Mouse (Mus musculus): ENCODE data around the gene Krt15. TPM values are rescaled to one million over a fixed set of nuclear protein-coding genes. Genes with fewer than 3 reads are reported as not detected.
A peak's percentile ranks its signal among the peaks of the same experiment; 100 is the strongest.

The Krt15 gene
- not detected for total RNA-seq (2021)
- long read RNA-seq, experiment 1, partial matches to known transcripts: 0 of 1 reads
- long read RNA-seq, experiment 1, other reads (novel, unspliced or antisense): 1 of 1 reads
- long read RNA-seq, experiment 2: 0 reads

DNA sequence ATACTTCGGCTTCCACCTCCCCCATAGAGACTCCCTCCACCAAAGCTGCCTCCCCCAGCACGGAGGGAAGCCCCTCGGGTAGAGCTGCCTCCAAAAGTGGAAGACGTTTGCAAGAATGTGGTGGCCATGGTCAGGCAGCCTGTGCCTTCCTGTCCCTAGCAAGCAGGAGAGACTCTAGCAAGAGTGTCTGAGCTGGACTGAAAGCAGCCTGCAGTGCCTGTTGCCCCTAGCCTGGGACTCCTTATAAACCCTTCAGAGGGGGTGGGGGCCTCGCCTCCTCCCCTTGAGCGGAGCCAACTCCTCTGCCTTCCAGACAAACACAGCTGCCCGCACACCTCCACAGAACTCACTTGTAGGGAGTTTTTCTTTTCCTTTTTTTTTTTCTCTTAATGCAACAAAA lies at the start of gene Krt15:
Krt15 (minus strand) TSS at position 198 of the 400 bp plus-strand sequence.
- DNase-seq: no peak

DNA sequence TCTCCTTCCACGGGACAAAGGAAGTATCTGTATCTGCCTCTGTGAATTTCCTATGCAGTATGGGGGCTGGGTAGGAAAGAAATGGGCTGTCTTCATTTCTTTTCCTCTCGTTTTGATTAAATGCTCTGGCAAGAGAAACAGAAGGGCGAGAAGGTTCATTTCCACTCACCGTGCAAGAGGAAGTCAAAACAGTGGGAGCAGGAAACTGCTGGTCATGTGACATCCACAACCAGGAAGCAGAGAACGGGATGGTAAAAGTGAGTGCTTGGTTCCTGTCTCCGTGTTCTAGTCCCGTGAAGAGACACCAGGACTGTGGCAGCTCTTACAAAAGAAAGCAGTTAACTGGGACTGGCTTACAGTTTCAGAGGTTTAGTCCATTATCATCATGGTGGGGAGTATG lies 46.0 kb upstream of the Krt15 start:
- no peak for DNase-seq

DNA sequence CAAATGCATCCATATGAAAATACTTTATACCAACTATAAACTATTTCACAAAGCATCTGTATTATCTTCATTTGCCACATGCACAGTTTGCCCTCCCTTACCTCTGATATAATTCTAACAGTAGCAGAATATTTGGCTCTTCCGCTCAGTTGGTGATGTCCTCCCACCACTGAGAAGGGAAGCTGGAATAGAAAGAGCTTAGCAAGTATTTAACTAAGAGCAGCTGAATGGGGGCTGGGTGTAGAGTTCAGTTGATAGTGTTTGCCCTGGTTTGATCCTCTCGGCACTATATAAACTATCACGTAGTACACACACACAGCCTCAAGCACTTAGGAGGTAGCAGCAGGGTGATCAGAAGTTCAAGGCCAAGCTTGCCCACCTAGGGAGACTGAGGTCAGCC lies 43.5 kb upstream of the Krt15 start:
- no peak for DNase-seq

DNA sequence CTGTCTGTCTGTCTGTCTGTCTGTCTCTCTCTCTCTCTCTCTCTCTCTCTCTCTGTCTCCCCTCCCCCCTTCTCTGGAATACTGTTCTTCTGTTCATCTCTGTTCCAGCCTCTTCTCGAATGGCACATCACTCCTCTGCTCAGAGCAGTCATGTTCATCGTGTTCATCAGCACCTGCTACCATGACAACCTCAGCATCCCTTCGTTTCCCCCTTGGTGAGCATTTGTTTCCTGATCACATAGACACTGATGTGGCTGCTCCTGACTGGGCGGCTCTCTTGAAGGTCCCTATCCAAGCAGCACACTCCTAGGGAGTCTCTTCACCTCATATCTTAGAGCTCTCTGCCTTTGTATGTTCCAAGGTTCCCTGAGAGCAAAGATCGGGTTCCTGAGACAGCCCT lies 42.6 kb upstream of the Krt15 start:
- no peak for DNase-seq

DNA sequence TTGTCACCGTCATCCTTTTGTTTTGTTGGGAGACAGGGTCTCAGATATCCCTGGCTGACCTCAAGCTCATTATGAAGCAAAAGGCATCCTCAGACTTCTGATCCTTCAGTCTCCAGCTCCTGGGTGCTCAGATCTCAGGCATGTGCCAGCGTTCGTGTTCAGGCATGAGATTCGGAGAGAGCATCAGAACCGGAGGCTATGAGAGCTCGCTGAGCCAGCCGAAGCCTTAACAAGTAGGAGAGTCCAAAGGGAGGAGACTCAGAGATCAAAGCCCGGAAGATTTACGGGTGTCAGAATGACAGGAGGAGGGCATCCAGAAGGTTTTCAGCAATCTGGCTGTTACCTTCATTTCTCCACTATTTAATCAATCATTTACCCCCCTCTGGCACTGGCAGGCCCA lies 41.1 kb upstream of the Krt15 start:
- DNase-seq: no peak

DNA sequence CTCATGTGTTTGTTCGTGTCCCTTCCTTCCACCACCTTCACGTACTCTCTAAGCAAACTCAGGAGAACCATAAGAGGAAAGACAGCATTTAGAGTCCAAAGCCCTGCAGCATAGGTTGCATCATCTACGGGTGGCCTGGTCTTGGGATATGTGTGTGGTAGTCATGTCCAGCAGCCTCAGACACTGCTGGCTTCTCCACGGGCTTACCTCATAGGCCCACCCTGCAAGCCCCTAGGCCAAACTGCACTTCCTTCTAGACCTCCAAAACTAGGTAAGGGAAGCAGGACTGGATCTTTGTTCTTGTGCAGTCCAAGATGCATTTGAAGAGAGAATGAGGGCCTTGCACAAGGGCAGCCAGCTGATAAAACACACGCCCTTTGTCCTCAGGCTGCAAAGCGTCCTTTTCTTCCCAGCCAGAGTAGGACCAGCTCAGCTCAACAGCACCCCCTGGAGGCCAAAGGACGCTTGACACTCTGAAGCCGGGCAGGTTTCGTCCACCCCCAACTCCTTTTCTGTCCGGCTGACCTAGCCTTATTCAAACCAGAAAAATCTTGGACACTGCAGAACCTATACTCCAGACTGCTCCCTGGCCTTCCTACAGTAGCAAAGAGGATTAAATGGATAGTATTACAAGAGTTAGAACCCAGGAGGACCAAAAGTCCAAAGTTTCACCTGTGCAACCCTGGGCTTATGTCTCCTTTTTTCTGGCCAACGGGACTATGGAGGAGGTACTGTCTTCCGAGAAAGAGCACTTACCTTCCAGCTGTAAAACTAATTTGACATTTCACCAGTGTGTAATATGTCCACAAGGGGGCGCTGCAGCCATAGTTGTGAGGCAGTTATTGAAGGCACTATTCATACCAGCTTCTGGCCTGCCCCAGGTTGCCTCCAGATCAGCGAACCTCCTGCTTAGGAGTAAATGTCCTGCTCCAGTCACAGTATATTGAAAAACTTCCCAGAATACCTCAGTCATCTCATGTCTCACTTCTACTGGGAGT lies 33.3 kb upstream of the Krt15 start:
- peak; percentile 88 for DNase-seq

DNA sequence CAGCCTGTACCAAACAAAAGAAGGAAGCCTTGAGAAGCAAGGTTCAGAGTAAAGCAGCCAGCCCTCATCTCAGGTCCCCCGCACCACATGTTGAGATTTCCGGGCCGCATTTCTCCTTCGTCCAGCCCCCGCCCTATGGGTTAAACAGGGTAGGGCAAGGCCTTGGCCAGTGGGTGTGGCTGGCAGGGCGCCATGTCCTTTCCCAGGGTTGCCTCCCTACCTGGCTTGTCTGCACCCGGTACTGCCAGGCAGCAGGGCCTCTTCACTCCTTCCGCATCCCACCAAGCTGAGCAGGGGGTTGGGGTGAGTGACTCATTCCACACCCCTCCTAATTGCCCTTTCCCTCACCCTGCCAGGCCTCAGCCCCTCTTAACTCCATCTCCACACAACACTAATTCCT lies 32.3 kb upstream of the Krt15 start:
- no peak for DNase-seq

DNA sequence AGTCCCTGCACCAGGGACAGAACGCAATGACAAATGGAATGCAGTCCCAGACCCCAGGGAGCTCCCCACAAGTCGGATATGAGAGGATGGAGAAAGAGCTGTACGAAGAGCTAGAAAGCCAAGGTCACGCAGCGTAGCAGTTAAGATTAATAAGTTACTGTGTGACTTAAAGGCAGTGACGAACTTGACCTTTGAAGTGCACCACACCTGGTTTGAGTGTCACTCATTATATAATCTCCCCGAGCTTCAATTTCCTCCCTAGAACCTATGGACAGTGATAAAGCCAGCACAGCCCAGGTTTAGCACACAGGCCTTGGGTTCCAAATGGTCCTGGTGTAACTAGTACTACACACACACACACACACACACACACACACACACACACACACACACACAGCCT lies 28.7 kb upstream of the Krt15 start:
- DNase-seq: no peak

DNA sequence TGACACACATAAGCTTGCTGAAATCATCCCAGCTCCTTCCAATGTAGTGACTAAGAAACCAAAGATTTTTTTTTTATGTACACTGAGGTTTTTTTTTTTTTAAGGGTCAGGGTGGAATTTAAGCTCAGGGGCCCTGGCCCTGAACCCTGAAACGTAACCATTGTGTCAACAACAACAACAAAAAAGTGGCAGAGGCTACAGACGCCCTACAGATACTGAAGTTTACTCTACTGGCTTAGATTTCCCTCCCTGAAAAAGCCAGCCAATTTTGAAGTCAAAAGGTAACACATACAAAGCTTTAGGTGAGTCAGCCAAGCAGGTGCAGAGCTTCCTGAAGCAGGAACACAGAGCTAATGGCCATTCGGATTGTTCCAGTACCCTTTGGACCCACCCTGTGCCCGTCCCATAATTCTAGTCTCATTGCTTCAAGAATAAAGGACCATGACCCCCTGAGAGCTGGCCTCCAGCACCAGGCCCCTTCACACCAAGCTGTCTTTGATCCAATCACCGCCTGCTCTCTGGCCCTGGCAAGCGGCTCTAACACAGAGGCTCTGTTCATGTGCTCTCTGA lies 22.3 kb upstream of the Krt15 start:
- DNase-seq: no peak

DNA sequence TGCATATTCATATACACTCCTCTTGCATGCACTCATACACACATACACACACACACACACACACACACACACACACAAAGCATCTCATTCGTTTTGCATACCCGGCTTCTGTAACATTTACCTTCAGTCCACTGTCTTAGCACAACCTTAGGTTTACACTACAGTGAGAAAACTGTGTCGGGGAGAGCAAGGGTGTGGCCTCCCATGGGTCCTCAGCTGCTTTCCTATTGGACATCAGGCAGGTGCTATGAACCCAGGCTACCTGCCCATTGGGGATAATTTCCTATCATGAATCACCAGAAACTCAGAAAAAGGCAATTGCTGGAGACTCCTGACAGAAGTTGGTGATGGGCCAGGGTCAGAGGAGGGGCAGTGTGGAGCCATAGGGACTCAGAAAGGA lies 21.6 kb upstream of the Krt15 start:
- DNase-seq: no peak

DNA sequence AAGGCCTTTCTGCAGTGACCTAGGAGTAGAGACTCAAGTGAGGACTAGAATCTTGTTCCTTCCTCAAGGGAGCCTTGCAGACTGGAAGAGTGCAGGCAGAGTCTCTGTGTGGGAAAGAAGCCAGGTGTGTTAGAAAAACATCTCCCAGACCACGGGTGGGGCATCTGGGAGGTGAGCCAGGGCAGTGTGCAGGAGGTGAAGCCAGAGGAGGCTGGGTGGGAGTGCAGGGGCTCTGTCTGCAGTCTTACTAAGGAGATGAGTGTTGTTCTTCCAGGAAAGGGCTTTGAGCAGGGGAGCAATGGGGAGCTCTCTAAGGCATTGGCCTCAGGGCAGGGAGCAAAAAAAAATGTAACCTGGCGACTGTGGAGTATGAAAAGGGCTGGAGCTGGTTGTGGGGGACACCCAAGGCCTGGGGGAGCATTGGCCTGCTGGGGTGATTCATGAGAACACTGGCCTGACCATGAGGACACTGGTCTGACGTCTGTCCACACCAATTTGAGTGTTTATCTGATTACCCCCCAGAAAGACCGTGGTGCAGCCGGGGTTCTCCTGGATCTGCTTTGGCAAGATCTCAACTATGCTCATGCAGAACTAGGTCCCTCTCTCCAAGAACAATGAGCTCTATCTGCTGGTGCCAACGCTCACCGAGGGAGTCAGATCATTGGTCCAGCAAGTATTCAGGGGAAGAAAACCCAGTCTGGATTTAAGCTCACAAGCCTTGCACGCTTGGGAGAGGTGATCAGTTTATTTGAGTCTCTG lies 19.9 kb upstream of the Krt15 start:
- no peak for DNase-seq

DNA sequence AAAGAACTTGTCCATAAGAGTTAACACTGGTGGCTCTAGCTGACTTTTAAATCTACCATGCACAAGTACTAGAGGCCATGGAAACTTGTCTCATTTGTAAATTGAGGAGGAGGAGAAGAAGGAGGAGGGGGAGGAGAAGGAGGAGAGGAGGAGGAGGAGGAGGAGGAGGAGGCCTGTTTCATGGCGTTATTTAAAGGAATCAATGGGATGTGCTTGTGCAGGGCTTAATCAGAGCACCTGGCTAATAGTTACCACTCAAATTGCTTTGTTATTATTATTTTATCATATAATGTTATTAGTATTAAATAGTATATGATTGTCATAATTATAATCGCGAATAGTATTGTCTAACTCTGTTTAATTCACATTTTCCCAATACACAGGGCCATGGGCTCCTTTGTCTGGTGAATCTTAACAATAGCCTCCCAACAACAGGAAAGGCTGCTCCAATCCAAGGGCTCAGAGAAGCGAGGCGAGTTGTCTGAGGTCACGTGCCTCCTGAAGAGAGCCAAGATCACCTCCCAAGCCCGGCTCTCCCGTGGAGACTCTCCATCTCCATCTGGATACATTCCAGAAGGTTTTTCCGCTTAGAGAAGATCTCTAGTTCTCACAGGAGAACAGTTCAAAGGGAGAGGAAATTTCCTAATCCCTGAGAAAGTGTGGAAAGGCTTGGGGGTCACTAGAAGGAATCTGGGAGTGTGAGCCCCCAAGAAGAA lies 13.0 kb upstream of the Krt15 start, which contains the start of gene Krt19:
Krt19 (minus strand) TSS at position 51 of the 716 bp plus-strand sequence.
- DNase-seq: no peak

DNA sequence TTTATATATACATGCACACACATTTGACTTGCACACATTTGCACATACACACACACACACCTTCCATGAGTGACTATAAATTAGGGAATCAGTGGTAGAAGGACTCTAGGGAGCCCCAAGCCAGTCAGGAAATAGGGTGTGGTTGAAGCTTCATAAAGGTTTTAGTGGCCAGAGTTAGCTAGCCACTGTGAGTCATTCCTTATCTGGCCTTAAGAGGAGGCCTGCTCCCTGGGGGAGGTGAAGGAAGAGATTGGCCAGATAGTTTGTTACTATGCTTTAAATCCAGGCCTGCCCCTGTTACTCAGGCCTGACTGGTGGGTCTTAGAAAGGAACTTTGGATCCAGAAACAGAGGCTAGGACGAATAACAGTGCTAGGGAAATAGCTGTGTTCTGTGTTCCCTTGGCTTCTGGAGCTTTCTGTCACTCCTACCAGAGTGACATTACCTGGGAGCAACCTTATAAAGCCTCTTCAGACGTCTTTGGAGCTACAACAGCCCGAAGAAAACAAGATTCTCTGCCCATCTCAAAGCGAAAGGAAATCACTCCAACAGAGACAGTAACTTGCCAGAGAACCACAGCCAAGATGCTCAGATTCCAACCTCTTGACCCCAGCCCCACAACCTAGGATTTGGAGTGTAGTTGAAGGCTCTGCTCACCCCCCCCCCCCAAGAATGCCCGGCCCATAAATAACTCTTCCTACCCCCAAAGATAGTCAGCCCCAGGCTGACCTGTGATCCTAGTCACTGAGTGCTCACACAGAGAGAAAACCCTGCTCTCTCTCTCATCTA lies 12.0 kb upstream of the Krt15 start:
- no peak for DNase-seq

DNA sequence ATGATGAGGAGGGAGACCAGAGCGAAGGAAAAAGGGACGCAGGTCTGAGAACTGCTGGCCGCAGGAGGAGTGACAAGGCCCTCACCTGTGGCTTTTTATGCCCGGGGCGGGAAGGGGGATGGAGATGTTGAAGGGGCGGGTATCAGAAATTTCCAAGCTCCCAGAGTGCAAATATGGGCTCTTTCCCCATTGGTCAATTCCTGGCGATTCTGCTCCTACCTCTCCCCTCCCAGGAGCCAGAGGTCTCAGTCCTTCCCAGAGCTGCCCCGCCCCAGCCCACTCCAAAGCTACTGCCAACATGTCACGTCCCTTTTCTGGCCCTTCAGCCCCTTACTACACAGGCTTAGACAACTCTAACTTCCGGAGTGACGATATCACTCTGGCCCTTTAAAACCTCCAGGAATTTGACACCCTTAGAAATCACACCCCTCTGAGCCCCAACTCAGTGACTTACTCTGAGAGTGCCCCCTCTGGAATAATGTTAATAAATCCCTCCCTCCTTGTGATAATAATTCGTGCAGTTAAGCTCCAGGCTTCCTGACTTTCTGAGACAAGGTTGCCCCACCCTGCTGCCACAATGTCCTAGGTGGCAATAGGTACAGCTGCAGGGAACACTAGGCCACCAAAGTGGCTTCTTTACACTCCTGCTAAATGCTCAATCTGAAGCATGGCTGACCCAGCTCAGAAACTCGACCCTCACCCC lies 10.3 kb upstream of the Krt15 start:
- DNase-seq: no peak

DNA sequence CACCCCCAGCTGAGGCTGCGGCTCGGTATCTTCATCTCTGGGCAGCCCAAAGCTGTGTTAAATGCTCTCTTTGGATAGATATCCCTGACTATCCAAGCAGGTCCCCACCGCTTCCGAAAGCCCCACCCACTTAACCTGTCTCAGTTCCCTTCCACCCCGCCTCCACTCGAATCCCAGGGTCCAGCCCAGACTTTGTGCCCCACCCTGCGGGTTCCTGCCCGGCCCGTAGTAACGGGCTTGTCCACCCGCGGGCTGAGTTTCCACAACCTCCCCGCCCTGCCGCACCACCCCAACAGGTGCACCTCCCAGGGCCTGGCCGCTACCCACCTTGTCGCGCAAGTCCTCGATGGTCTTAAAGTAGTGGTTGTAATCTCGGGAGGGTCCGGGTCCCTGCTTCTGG lies 9.4 kb upstream of the Krt15 start:
- DNase-seq: no peak

DNA sequence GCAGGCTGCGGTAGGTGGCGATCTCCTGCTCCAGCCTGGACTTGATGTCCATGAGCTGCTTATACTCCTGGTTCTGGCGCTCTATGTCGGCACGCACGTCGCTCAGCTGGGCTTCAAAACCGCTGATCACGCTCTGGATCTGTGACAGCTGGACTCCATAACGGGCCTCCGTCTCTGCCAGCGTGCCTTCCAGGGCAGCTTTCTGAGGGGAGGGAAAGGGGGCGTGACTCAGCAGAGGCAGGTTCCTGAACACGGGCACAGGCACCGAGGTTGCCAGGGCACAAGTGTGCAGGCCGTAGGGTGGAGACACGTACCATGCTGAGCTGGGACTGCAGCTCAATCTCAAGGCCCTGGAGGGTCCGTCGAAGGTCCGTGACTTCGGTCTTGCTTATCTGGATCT lies 5.2 kb upstream of the Krt15 start:
- peak; percentile 21 for DNase-seq

DNA sequence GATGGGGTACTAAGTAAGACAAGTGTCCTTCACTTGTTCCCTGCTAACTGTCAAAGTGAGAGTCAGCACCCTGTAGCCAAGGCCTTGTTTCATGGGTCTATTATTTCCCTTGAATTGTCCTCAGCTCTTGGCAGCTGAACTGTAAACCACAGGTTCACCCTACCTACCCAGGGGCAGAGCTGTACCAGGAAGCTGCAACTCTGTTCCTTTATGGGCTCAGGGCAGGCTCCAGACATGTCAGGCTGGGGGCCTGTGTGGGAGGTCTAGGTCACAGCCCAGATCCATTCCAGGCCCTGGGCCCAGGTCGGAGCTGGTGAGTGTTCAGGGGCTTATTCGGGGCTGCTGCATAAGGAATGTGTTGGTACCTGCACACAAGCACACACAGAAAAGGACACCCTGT lies 3.7 kb upstream of the Krt15 start:
- no peak for DNase-seq

DNA sequence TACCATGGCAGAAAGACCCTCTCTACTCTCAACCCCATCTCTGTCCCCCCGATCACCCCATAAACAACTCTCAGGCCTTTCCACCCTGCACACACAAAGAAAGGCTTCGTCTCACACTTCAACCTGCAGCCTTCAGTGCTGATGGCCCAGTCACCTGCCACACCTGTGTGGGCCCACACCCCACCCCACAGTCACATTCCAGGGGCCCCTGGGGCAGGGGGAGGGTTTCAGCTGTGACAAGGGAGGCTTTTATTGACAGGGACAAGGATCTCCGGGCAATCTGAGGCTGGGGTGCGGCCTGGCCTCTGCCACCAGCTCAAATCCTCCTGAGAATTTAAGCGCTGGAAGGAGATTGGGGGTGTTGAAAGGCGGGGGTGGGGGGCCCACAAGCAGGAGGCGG lies 3.1 kb upstream of the Krt15 start:
- no peak for DNase-seq

DNA sequence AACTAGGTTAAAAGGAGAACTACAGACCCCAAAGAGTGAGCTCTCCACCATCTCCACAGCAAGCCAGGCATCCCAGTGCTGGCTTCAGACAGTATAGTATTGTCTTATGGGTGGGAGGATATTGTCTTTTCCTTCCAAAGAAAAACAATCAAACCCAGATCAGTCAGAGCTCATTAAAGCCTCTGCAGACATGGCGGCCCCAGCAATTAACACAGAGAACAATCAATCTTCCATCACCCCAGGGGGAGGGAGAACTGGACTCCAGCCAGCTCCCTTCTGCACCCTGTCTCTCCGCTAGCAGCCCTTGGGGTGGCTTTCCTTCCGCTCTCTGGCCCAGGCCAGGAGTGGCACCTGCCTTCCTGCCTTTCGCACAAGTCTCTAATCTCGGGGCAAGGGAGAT lies 2.0 kb upstream of the Krt15 start:
- DNase-seq: no peak

DNA sequence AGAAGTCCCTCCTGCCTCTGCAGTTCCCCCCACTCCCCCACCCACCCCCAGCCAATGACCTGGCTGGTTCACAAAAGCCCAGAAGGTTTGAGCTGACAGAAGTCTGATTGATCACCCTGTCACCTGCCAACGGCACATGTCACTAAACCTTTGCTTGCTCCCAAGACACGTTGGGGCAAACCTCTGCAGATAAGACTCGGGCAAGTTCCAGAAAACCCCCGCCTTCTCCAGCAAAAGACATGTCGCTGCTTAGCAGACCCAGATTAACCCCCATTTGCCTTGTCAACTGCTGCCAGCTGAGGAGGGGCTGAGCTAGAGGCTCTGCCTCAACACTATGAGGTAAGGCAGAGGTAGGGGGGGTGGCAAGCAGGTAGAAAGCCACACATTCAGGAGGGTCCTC lies 831 bp upstream of the Krt15 start:
- no peak for DNase-seq

DNA sequence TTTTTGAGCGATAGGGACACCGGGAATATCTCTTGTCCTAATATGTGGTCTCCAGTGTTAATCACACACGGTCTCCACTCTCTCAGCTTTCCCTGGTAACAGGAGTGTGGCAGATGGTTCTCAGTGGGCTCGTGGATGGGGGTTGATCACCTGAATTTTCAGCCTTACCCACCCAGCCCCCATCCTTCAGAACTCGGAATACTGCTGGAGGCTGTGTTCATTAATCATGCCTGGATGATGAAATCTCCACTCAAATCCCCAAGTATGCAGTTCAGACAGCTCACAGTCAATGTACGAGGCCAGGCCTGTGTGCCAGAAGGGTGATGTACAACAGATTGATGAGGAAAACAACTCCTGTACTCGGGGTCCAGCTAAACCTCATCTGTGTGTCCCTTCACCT lies 10.8 kb downstream of the Krt15 start:
- no peak for DNase-seq
